Comparison of ENCODE assay signal across 25 mouse cellular contexts in the genomic region with DNA sequence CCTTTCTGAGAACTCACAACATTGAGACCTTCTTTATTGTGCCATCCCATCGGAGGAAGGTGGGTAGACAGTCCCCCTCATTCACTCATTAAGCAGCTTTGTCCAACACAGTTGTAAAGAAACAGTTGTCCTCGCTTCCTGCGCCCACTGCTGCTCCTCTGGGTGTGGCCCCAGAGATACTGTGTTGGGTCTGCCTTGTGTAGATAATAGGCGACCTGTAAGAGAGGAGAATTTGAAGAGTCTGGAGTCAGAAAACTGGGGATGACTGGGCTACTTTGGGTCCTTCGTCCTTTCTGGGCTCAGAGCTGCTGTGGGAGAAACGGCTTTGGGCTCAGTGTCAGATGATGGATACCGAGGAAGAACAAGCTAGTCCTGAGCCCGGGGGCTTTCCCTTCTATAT. TPM values are rescaled to one million over a fixed set of nuclear protein-coding genes. Genes with fewer than 3 reads are reported as not detected.
"Had no signal": no experiment of that assay in that cellular context is flagged by ENCODE, and none has a peak within 500 bp of the region (broad histone marks: within the 10 kb centered on the region; RNA-seq: fewer than 3 reads in every experiment).

No protein-coding gene starts in this region.

- H3K4me3 ChIP-seq: limb, embryonic 12.5 days; limb, embryonic 15.5 days; midbrain, embryonic 13.5 days had no signal

- DNase-seq: kidney, adult 9 months; kidney, postnatal 14 days; kidney, postnatal 4 days; left cerebral cortex, postnatal 4 days; lung, embryonic 14.5 days; thymus, adult 18-20 months; thymus, postnatal 36 days had no signal

- H3K27ac ChIP-seq: limb, embryonic 12.5 days; limb, embryonic 15.5 days; macrophage; midbrain, embryonic 13.5 days had no signal

- H3K4me2 ChIP-seq: limb, embryonic 12.5 days; limb, embryonic 15.5 days; lung, embryonic 14.5 days; midbrain, embryonic 13.5 days had no signal

- H3K9ac ChIP-seq: limb, embryonic 12.5 days; limb, embryonic 15.5 days; lung, embryonic 14.5 days; midbrain, embryonic 13.5 days had no signal

- H3K27me3 ChIP-seq: limb, embryonic 12.5 days; limb, embryonic 15.5 days; midbrain, embryonic 13.5 days had no signal

- ATAC-seq: lung, postnatal 0 days; midbrain, embryonic 13.5 days had no signal

- H3K36me3 ChIP-seq: limb, embryonic 12.5 days; limb, embryonic 15.5 days had no signal

- H3K9me3 ChIP-seq: limb, embryonic 12.5 days; limb, embryonic 15.5 days; midbrain, embryonic 13.5 days had no signal

RNA-seq across cellular contexts. Expression of gene Gm11985, which starts 50.0 kb away (rescaled TPM):
- total RNA-seq: layer of hippocampus, adult 18-20 months; layer of hippocampus, postnatal 14 days; left cerebral cortex, adult 8-10 months; left cerebral cortex, postnatal 14 days; left cerebral cortex, postnatal 4 days; megakaryocyte, adult 5-6 weeks; midbrain, postnatal 0 days had no signal
- polyA plus RNA-seq: limb, embryonic 12.5 days; limb, embryonic 15.5 days; liver, embryonic 16.5 days; lung, embryonic 14.5 days; lung, postnatal 0 days; macrophage; midbrain, embryonic 13.5 days; midbrain, postnatal 0 days; neural tube, embryonic 11.5 days; small intestine, adult 2 months; spleen, adult 2 months; stomach, embryonic 16.5 days; urinary bladder, adult 2 months had no signal

RNA-seq across cellular contexts. Expression of gene Igfbp1, which starts 59.2 kb away (rescaled TPM):
- total RNA-seq: layer of hippocampus, adult 18-20 months; layer of hippocampus, postnatal 14 days; left cerebral cortex, adult 8-10 months; megakaryocyte, adult 5-6 weeks; midbrain, postnatal 0 days had no signal
- polyA plus RNA-seq: macrophage; midbrain, postnatal 0 days; neural tube, embryonic 14.5 days; spleen, adult 2 months; urinary bladder, adult 2 months had no signal
